Mouse (Mus musculus) embryo, embryonic 11.5 days (tissue): Measurements from ENCODE around the gene Itpk1.

Source experiments
- DNase-seq: peaks from one replicate; pipeline ENCODE4 v3.0.0-alpha.2; 2012; ENCODE audit warnings: low read depth, low spot score

Gene Itpk1

GRCm38 (mm10) chr12:102704457-102705198 is at the start of gene Itpk1:
Gene Itpk1, minus strand, starts transcription at chr12:102704930.
- peak; percentile 37 for DNase-seq

- DNase-seq = no peak
Measured at GRCm38 (mm10) chr12:102748256-102748655, 43.5 kb upstream of the Itpk1 start.

GRCm38 (mm10) chr12:102744839-102745238 is 40.1 kb upstream of the Itpk1 start:
- DNase-seq = no peak

GRCm38 (mm10) chr12:102743589-102744574 is 39.2 kb upstream of the Itpk1 start, which contains the start of the genes Moap1 and Tmem251:
Gene Moap1, minus strand, starts transcription at chr12:102743661.
Gene Tmem251, plus strand, starts transcription at chr12:102743762.
- DNase-seq = peak; percentile 81

- DNase-seq = no peak
Measured at GRCm38 (mm10) chr12:102743036-102743588, 38.4 kb upstream of the Itpk1 start.

DNA sequence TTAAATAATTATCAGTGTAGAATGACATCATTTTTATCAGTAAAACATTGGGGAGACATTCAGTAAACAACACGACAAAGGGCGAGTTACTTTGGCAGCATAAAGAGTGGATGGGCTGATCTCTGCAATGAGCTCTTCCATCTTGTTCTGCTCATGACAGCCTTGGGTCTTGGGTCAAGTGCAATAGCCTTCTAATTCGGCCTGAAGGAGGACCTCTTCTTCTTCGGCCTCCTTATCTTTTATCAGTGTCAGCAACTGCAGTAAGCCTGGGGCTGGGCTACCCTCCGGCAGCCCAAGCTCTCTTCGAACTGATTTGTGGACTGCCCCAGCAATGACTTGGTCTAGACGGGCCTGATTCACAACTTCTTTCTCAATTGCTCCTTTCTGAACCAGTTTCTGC is 37.3 kb upstream of the Itpk1 start:
- DNase-seq = no peak

DNA sequence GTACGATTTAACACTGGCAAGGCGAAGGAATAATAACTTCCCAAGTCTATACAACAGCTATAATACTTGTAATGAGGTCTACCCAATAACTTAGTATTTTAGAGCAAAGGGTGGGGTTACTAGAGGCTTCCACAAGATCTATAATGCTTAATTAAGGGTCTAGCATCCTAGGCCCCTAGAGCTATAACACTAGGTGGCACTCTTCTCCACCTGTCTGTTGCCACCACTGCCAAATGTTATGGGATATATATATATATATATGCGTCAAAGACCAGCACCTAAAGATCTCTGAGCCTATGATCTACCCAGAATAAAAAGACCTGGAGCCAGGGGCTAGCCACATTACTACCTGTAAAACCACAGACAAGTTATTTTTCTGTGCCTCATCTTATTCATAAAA is 35.6 kb upstream of the Itpk1 start:
- no peak for DNase-seq

DNA sequence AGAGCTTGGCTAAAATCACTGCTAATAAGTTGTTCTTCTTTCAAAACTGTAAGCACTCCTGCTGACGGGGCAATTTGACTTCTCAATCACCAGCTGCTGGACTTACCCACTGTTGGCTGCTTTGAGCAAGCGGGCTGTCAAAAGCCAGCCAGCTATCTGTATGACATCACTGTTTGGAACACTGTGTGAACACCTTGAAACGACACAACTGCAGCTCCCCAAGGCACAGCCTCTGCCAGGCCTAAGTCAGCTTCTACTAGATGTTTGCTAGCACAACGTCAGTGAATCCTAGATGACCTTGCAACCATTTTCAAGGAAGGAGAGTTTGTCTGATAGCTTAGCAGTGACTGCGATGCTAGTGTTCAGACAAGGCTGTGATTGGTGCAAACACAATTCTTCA is 34.4 kb upstream of the Itpk1 start:
- no peak for DNase-seq

DNA sequence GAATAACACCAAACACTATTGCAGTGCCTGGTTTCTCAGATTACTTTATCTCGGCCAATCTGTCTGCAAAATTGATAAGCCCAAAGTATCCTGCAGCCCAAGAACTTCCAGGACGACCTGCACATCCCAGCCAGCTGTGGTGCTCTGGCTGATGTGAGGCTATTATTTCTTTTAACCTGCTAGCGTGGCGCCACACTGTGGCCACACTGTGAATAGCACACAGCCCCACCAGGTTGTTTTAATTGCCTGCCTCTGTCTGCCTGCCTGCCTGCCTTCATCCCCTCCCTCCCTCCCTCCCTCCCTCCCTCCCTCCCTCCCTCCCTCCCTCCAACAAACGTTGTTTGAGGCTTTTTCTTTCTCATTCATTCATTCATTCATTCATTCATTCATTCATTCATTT is 28.7 kb upstream of the Itpk1 start:
- DNase-seq = peak; percentile 48

- peak; percentile 56 for DNase-seq
Measured at GRCm38 (mm10) chr12:102730798-102731619, 26.3 kb upstream of the Itpk1 start.

- peak; percentile 86 for DNase-seq
Measured at GRCm38 (mm10) chr12:102729855-102730797, 25.4 kb upstream of the Itpk1 start.

- no peak for DNase-seq
Measured at GRCm38 (mm10) chr12:102725761-102726175, 21.0 kb upstream of the Itpk1 start.

DNA sequence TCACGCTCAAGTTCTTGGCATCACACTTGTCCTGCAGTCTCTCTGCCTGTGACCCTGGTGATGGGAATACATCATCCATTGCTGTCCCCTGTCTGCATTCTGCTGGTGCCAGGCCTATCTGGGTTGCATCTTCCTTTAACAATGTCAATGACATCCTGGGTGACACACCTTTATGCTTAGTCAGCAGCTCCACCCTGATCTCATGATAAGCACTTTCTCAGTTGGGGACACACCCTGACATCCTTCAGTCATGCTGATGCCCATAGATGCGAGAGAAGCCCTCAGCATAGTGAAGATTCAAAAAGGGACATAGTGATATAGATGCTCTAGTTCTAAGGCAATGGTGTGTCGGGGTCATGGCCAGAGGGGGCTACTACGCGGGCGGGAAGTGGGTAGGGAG is 20.4 kb upstream of the Itpk1 start:
- DNase-seq = no peak

- DNase-seq = no peak
Measured at GRCm38 (mm10) chr12:102723861-102724260, 19.1 kb upstream of the Itpk1 start.

- DNase-seq = no peak
Measured at GRCm38 (mm10) chr12:102722966-102723365, 18.2 kb upstream of the Itpk1 start.

DNA sequence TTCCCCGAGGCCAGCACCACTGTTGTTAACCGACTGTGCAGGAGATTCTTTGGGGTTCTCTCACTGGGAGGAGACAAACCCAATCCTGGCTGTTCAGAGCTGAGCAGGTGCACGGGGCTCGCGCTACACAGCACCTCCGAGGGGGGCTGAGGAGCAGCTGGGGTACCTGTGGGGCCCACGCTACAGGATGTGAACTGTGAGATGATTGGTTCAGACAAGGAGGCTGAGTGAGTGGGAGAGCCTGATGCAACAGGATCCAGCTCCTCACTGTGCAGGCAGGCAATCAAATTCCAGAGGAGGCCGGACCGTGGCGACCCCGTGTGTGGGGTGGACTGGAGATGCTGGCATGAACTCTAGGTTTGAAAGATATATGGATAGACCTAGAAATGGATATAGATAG is 17.7 kb upstream of the Itpk1 start:
- DNase-seq = no peak

DNA sequence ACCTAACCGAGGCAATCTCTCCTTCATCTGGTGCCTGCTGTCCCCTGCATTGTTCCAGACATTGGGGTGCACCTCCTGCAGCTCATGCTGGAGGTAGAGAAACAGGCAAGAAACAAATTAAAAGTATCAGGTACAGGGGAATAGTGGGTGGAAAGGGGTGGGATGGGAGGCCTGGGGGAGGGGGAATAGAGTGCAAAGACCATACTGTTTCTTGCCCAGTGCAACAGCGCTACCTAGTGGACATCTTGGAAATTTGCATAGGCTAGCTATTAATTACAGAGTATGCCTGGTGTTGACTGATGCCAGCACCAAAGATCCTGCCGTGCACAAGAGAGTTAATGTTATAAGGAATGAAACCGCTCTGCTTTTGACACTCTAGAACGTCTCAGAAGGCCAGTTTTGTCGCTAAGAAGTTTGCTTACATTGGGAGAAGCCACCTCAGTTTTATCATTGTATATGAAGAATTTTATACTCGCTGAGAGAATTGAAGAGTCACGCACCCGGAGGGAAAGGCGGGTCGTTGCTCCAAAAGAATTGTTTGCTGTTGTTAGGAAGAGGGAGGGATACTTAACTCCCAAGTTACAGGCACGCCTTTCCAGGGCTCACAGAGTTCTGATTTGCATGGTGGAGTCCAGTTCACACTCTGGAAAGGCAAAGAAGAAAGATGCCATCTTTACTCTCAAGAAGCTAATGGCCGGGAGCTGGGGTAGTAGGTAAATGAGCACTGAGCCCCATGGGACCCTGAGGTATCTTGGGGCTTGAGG is 15.0 kb upstream of the Itpk1 start:
- peak; percentile 69 for DNase-seq

DNA sequence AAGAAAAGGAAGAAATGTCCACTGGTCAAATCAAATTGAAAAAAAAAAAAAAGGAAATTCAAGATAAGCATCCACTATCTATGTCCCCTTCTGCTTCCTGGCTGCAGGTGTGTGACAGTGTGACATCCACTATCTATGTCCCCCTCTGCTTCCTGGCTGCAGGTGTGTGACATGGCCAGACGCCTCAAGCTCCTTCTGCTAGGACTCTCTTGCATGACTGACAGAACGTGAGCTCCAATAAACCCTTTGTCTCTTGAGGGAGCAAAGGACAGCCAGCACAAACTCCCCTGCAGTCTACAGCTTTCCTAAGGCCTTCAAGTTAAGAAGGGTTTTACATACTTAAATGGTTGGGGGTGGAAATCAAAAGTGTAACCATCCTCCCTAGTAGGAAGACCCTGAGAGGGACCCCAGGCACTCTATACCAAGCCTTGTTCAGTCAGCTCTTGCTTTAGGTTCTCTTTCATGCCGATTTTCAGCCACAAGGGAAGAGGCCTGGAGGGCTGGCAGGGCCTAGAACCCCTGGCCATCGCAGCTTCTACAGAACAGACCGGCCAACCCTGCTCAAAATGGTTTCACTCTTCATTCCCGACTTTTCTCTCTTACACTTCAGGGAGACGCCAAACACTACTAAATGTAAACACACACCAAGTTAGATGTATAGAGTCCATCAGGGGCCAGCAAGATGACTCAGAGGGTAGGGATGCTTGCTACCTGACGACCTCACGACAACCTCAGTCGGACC is 10.1 kb upstream of the Itpk1 start:
- DNase-seq = no peak

- no peak for DNase-seq
Measured at GRCm38 (mm10) chr12:102714116-102714515, 9.4 kb upstream of the Itpk1 start.
